Mouse (Mus musculus) limb, embryonic 10.5 days (tissue): ENCODE measurements around the gene Vangl1. TPM values are rescaled to one million over a fixed set of nuclear protein-coding genes. Genes with fewer than 3 reads are reported as not detected.

Experiments
- DNase-seq: peaks from one replicate; pipeline ENCODE4 v3.0.0-alpha.2; 2017; ENCODE audit warnings: low spot score
- H3K27ac ChIP-seq: fragments of 300-500 bp; sonication (generic); 2 replicates; pipeline ENCODE4 v1.5.1; 2016; ENCODE audit warnings: mild to moderate bottlenecking
- H3K27me3 ChIP-seq: fragments of 300-500 bp; sonication (generic); 2 replicates; pipeline ENCODE4 v1.6.1; 2016; ENCODE audit warnings: low read depth, mild to moderate bottlenecking; ENCODE audit not compliant: poor library complexity, severe bottlenecking
- H3K36me3 ChIP-seq: fragments of 300-500 bp; sonication (generic); 2 replicates; pipeline ENCODE4 v1.6.1; 2016; ENCODE audit warnings: mild to moderate bottlenecking, moderate library complexity
- H3K4me1 ChIP-seq: fragments of 300-500 bp; sonication (generic); 2 replicates; pipeline ENCODE4 v1.6.1; 2016
- H3K4me3 ChIP-seq: fragments of 300-500 bp; sonication (generic); 2 replicates; pipeline ENCODE4 v1.5.1; 2016; ENCODE audit warnings: mild to moderate bottlenecking, moderate library complexity
- H3K9me3 ChIP-seq: fragments of 300-500 bp; sonication (generic); replicated peaks from 2 replicates; pipeline ENCODE4 v1.6.1; 2016; ENCODE audit warnings: mild to moderate bottlenecking
- WGBS: fragments of 180-500 bp; shearing (Covaris S2); methylation state at CpG from one replicate; pipeline ENCODE4 v1.1.7; 2016; 5-methylcytosine and 5-hydroxymethylcytosine counted together
- polyA plus RNA-seq: library from polyadenylated mRNA; unstranded; fragments of >200 nt; fragmentation: Nextera tagmentation; extraction: Ambion mirVana; gene quantifications from 2 replicates; pipeline ENCODE4 v1.2.1, GENCODE M21; 2016

Vangl1 gene
- polyA plus RNA-seq, 1 experiment from 2014 or later = 14.8 TPM

GRCm38 (mm10) chr3:102196166-102196565, 8.3 kb downstream of the Vangl1 start:
- 87% methylated on average over 9 of the region's 9 CpGs for WGBS
- H3K4me1 ChIP-seq = peaks cover 90% of the 10 kb centered on the region

DNA sequence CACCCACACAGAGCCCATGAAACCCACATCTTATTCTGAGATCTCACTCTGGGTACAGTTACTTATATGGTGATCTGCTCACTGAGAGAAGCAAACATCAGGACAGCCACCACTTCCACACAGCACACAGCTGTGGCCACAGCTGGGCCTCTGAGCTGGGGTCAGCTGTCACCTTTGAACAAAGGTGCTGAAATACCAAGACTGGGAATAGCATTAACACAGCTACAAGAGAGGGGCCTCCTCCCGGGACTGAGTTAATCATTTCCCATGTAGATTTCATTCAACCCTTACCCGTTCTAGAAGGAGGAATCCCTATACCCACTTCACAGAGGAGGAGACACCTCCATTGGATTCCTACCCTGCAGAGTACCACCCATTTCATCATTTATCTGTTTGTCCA, 8.7 kb downstream of the Vangl1 start:
- H3K27ac ChIP-seq = no peak overlapping the region
- H3K4me1 ChIP-seq = peaks cover 89% of the 10 kb centered on the region
- no peak overlapping the region for H3K4me3 ChIP-seq
- no peaks in the 10 kb centered on the region for H3K36me3 ChIP-seq
- DNase-seq = no peak
- H3K9me3 ChIP-seq = no peaks in the 10 kb centered on the region
- 41% methylated on average over 2 of the region's 2 CpGs for WGBS
- peaks cover 8% of the 10 kb centered on the region; the same call in 1 of the 2 replicates for H3K27me3 ChIP-seq

More at GRCm38 (mm10) chr3:102196166-102196565, 8.3 kb downstream of the Vangl1 start:
- peaks cover 8% of the 10 kb centered on the region; the same call in 1 of the 2 replicates for H3K27me3 ChIP-seq
- no peaks in the 10 kb centered on the region for H3K36me3 ChIP-seq
- no peaks in the 10 kb centered on the region for H3K9me3 ChIP-seq
- H3K27ac ChIP-seq = no peak overlapping the region
- no peak for DNase-seq
- H3K4me3 ChIP-seq = no peak overlapping the region

- Histone ChIP-seq H3K4me1 (peaks cover 89% of the 10 kb centered on the region), H3K27me3 (peaks cover 8% of the 10 kb centered on the region; the same call in 1 of the 2 replicates), H3K36me3 (no peaks in the 10 kb centered on the region), H3K4me3 (peak overlapping the region; percentile 18), H3K9me3 (no peaks in the 10 kb centered on the region), H3K27ac (peak overlapping the region; percentile 70)
- peak; percentile 54 for DNase-seq
- WGBS = 5% methylated on average over 11 of the region's 11 CpGs
Observed at GRCm38 (mm10) chr3:102194291-102195051, 10.0 kb downstream of the Vangl1 start.

GRCm38 (mm10) chr3:102193488-102194290, 10.8 kb downstream of the Vangl1 start:
- H3K4me1 ChIP-seq = peaks cover 87% of the 10 kb centered on the region
- 5% methylated on average over 20 of the region's 20 CpGs for WGBS
- H3K9me3 ChIP-seq = no peaks in the 10 kb centered on the region
- H3K4me3 ChIP-seq = peak overlapping the region; percentile 30
- H3K27me3 ChIP-seq = peaks cover 8% of the 10 kb centered on the region; the same call in 1 of the 2 replicates
- H3K27ac ChIP-seq = peak overlapping the region; percentile 70
- H3K36me3 ChIP-seq = no peaks in the 10 kb centered on the region
- peak; percentile 45 for DNase-seq

- Histone ChIP-seq H3K9me3 (no peaks in the 10 kb centered on the region), H3K36me3 (peaks cover 9% of the 10 kb centered on the region), H3K4me3 (no peak overlapping the region), H3K27ac (no peak overlapping the region), H3K27me3 (peaks cover 8% of the 10 kb centered on the region; the same call in 1 of the 2 replicates), H3K4me1 (peaks cover 76% of the 10 kb centered on the region)
- 76% methylated on average over 2 of the region's 2 CpGs for whole genome bisulfite sequencing
- DNase-seq = no peak
Observed at GRCm38 (mm10) chr3:102192621-102193020, 11.9 kb downstream of the Vangl1 start.

GRCm38 (mm10) chr3:102191575-102191974, 12.9 kb downstream of the Vangl1 start:
- Histone ChIP-seq H3K4me3 (no peak overlapping the region), H3K27me3 (peaks cover 8% of the 10 kb centered on the region; the same call in 1 of the 2 replicates), H3K4me1 (peaks cover 68% of the 10 kb centered on the region), H3K9me3 (no peaks in the 10 kb centered on the region), H3K27ac (no peak overlapping the region), H3K36me3 (peaks cover 12% of the 10 kb centered on the region)
- DNase-seq = no peak
- 80% methylated on average over 3 of the region's 3 CpGs for WGBS

- no peak for DNase-seq
- Histone ChIP-seq H3K4me1 (peaks cover 59% of the 10 kb centered on the region), H3K36me3 (peaks cover 20% of the 10 kb centered on the region), H3K4me3 (no peak overlapping the region), H3K27ac (no peak overlapping the region), H3K27me3 (peaks cover 8% of the 10 kb centered on the region; the same call in 1 of the 2 replicates), H3K9me3 (no peaks in the 10 kb centered on the region)
Observed at GRCm38 (mm10) chr3:102190642-102191041, 13.9 kb downstream of the Vangl1 start.

GRCm38 (mm10) chr3:102190015-102190414, 14.5 kb downstream of the Vangl1 start:
- H3K9me3 ChIP-seq = no peaks in the 10 kb centered on the region
- no peak overlapping the region for H3K27ac ChIP-seq
- WGBS = 4% methylated on average over 4 of the region's 4 CpGs
- no peak overlapping the region for H3K4me3 ChIP-seq
- H3K27me3 ChIP-seq = peaks cover 8% of the 10 kb centered on the region; the same call in 1 of the 2 replicates
- DNase-seq = no peak
- peaks cover 57% of the 10 kb centered on the region for H3K4me1 ChIP-seq
- peaks cover 20% of the 10 kb centered on the region for H3K36me3 ChIP-seq

DNA sequence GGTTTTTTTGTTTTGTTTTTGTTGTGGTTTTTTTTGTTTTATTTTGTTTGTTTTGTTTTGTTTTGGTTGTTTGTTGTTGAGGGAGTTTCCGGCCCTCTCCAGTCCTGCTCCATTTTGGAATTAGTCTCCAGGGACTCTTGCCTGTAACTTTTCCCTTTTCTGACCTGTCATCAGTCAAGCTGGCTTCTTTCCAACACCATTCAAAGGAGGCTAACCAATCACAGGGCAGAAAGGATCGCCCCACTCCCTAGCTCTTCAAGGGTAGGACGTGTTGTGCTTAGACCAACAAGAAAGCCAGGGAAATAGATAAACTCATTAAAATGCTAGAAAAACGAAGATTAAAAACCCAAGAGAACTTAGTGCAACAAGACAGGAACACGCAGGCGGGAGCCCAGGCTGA, 15.5 kb downstream of the Vangl1 start:
- no peak overlapping the region for H3K27ac ChIP-seq
- H3K9me3 ChIP-seq = no peaks in the 10 kb centered on the region
- H3K27me3 ChIP-seq = peaks cover 8% of the 10 kb centered on the region; the same call in 1 of the 2 replicates
- DNase-seq = no peak
- peaks cover 24% of the 10 kb centered on the region for H3K36me3 ChIP-seq
- H3K4me3 ChIP-seq = no peak overlapping the region
- H3K4me1 ChIP-seq = peaks cover 56% of the 10 kb centered on the region
- 45% methylated on average over 6 of the region's 6 CpGs for WGBS

GRCm38 (mm10) chr3:102187401-102187800, 17.1 kb downstream of the Vangl1 start:
- Histone ChIP-seq H3K27ac (no peak overlapping the region), H3K36me3 (peaks cover 34% of the 10 kb centered on the region), H3K4me1 (peaks cover 44% of the 10 kb centered on the region), H3K27me3 (peaks cover 8% of the 10 kb centered on the region; the same call in 1 of the 2 replicates), H3K4me3 (no peak overlapping the region), H3K9me3 (no peaks in the 10 kb centered on the region)
- no peak for DNase-seq
- 92% methylated on average over 4 of the region's 4 CpGs for WGBS

GRCm38 (mm10) chr3:102184721-102185120, 19.8 kb downstream of the Vangl1 start:
- Histone ChIP-seq H3K27ac (no peak overlapping the region), H3K36me3 (peaks cover 48% of the 10 kb centered on the region), H3K9me3 (no peaks in the 10 kb centered on the region), H3K27me3 (no peaks in the 10 kb centered on the region), H3K4me1 (peaks cover 26% of the 10 kb centered on the region), H3K4me3 (no peak overlapping the region)
- DNase-seq = no peak
- 54% methylated on average over 5 of the region's 5 CpGs for WGBS

- Histone ChIP-seq H3K9me3 (no peaks in the 10 kb centered on the region), H3K4me1 (peaks cover 17% of the 10 kb centered on the region; the same call in 1 of the 2 replicates), H3K36me3 (peaks cover 45% of the 10 kb centered on the region), H3K4me3 (no peak overlapping the region), H3K27ac (no peak overlapping the region), H3K27me3 (no peaks in the 10 kb centered on the region)
- WGBS = 85% methylated on average over 2 of the region's 2 CpGs
- DNase-seq = no peak
Observed at GRCm38 (mm10) chr3:102182601-102183000, 21.9 kb downstream of the Vangl1 start.

GRCm38 (mm10) chr3:102181191-102181590, 23.3 kb downstream of the Vangl1 start:
- Histone ChIP-seq H3K4me3 (no peak overlapping the region), H3K36me3 (peaks cover 38% of the 10 kb centered on the region), H3K27ac (no peak overlapping the region), H3K27me3 (no peaks in the 10 kb centered on the region), H3K4me1 (peaks cover 21% of the 10 kb centered on the region; the same call in 1 of the 2 replicates), H3K9me3 (no peaks in the 10 kb centered on the region)
- 68% methylated on average over 4 of the region's 4 CpGs for WGBS
- DNase-seq = no peak
